Comparison of ENCODE assay signal across 2 mouse cellular contexts in genomic region chrX:110281389-110281872, GRCm38 (mm10).
DNase-seq lines count a peak whose midpoint lies in the region; TF ChIP-seq lines count a peak whose summit lies in the region.
"Not testable (repeated sequence)": the region's sequence is repeated elsewhere in the genome, so short reads cannot be mapped to it uniquely, and the experiment has no call there.

No protein-coding gene starts in this region.

- peak overlapping the region; percentile 100 for H3K27ac ChIP-seq in MEL (ENCODE audit: control insufficient read depth, low read depth, low read length)

- not testable (repeated sequence) for TF ChIP-seq RAD21 in MEL (IDR thresholded peaks at IDR 0.05; ENCODE audit: low read depth, low read length)

- peaks cover 32% of the 10 kb centered on the region for H3K79me2 ChIP-seq in MEL (ENCODE audit: control insufficient read depth, insufficient read depth, low read length, poor library complexity)

- peak overlapping the region; percentile 93 to 98 for H3K4me3 ChIP-seq in MEL (ENCODE audit: control insufficient read depth in 1 of 2, insufficient read depth in 1 of 2, low read depth in 2 of 2, low read length in 2 of 2)

- TF ChIP-seq EP300 in MEL (IDR thresholded peaks at IDR 0.05; ENCODE audit: low read depth in 1 of 2, low read length in 2 of 2): peak; percentile 70 to 89

- peaks cover 0 to 48% of the 10 kb centered on the region in 2 experiments; a peak in 3 of 4 replicates for H3K36me3 ChIP-seq in MEL (ENCODE audit: control insufficient read depth in 1 of 2, insufficient read depth in 2 of 2, low read length in 2 of 2)

- H3K9ac ChIP-seq in MEL (ENCODE audit: control insufficient read depth, low read depth, low read length, poor library complexity, severe bottlenecking): peak overlapping the region; percentile 98

- H3K27me3 ChIP-seq in MEL (ENCODE audit: control insufficient read depth in 1 of 2, insufficient read depth in 2 of 2, low read length in 2 of 2): not testable (repeated sequence)

- peak in 1 of 2 experiments; percentile 71; a peak in 2 of 4 replicates for TF ChIP-seq POLR2A in MEL (IDR thresholded peaks at IDR 0.05; ENCODE audit: control insufficient read depth in 1 of 2, insufficient read depth in 1 of 2, low read depth in 1 of 2, low read length in 2 of 2, poor library complexity in 1 of 2)

- H3K9me3 ChIP-seq in MEL (replicated peaks; ENCODE audit: insufficient read depth, low read length): not testable (repeated sequence)

- not testable (repeated sequence) for TF ChIP-seq CTCF in MEL (IDR thresholded peaks at IDR 0.05 in 2 of 3, conservative IDR thresholded peaks at IDR 0.05 in 1 of 3; ENCODE audit: control insufficient read depth in 1 of 3, insufficient read depth in 1 of 3, low read depth in 2 of 3, low read length in 3 of 3, poor library complexity in 1 of 3, severe bottlenecking in 1 of 3)

- DNase-seq in MEL (ENCODE audit: low read depth, low spot score): peak; percentile 85
- peak; percentile 53 for DNase-seq in MEL-GATA-1-ER (ENCODE audit: extremely low read depth, low read depth)

- H3K4me1 ChIP-seq in MEL (ENCODE audit: control insufficient read depth in 1 of 2, insufficient read depth in 2 of 2, low read length in 2 of 2): peaks cover 16 to 37% of the 10 kb centered on the region in 2 experiments

TF ChIP-seq in MEL, 35 proteins besides CTCF, POLR2A, EP300 and RAD21:
- TF ChIP-seq SIN3A (IDR thresholded peaks at IDR 0.05; ENCODE audit: low read length) (peak; percentile 72), TBP (IDR thresholded peaks at IDR 0.05; ENCODE audit: low read depth, low read length) (peak; percentile 78), ELF1 (IDR thresholded peaks at IDR 0.05; ENCODE audit: low read depth, low read length) (0 out of 2 replicates have a peak, but pooled peaks have one; percentile 20), MAFK (IDR thresholded peaks at IDR 0.05; ENCODE audit: borderline replicate concordance, low read depth, low read length) (peak; percentile 36; the same call in 1 of the 2 replicates), POLR2AphosphoS5 (IDR thresholded peaks at IDR 0.05; ENCODE audit: borderline replicate concordance, low read depth, low read length) (0 out of 2 replicates have a peak, but pooled peaks have one; percentile 50), TAL1 (IDR thresholded peaks at IDR 0.05; ENCODE audit: low read length) (peak; percentile 78), BHLHE40 (IDR thresholded peaks at IDR 0.05; ENCODE audit: borderline replicate concordance, low read depth, low read length) (peak; percentile 79), CHD2 (IDR thresholded peaks at IDR 0.05; ENCODE audit: low read length) (peak; percentile 11; the same call in 1 of the 2 replicates), ETS1 (IDR thresholded peaks at IDR 0.05; ENCODE audit: low read depth, low read length) (peak; percentile 92), MAZ (IDR thresholded peaks at IDR 0.05; ENCODE audit: low read depth, low read length) (0 out of 2 replicates have a peak, but pooled peaks have one; percentile 44), NELFE (IDR thresholded peaks at IDR 0.05; ENCODE audit: low read depth, low read length) (peak; percentile 53), ZMIZ1 (IDR thresholded peaks at IDR 0.05; ENCODE audit: low read depth, low read length) (peak; percentile 82), TCF12 (IDR thresholded peaks at IDR 0.05; ENCODE audit: low read depth, low read length) (peak; percentile 68), ZNF384 (IDR thresholded peaks at IDR 0.05; ENCODE audit: low read depth, low read length) (0 out of 2 replicates have a peak, but pooled peaks have one; percentile 5), POLR2AphosphoS2 (IDR thresholded peaks at IDR 0.05; ENCODE audit: low read length) (0 out of 2 replicates have a peak, but pooled peaks have one; percentile 40), GATA1 (IDR thresholded peaks at IDR 0.05; ENCODE audit: low read depth, low read length) (peak; percentile 85)
TF ChIP-seq in MEL: peak in this region for 16; not testable (repeated sequence) for 19.
